Mouse (Mus musculus) liver, postnatal 0 days (tissue): ENCODE measurements around the gene Nptx2. TPM values are rescaled to one million over a fixed set of nuclear protein-coding genes. Genes with fewer than 3 reads are reported as not detected.

Experiments
- ATAC-seq: fragments of 200-750 bp; cut with Nextera tagmentation; 2 replicates; pipeline ENCODE4 v1.8.0; 2017; ENCODE audit warnings: mild to moderate bottlenecking, moderate library complexity
- DNase-seq: peaks from one replicate; pipeline ENCODE4 v3.0.0-alpha.2; 2016
- H3K27ac ChIP-seq: fragments of 300-500 bp; sonication (generic); 2 replicates; pipeline ENCODE4 v1.5.1; 2014; ENCODE audit warnings: antibody characterized with exemption, moderate library complexity, mild to moderate bottlenecking, low read depth
- H3K27me3 ChIP-seq: fragments of 300-500 bp; sonication (generic); 2 replicates; pipeline ENCODE4 v1.6.1; 2014; ENCODE audit warnings: low read length, control low read depth, mixed read lengths; ENCODE audit not compliant: insufficient read depth
- H3K36me3 ChIP-seq: fragments of 300-500 bp; sonication (generic); replicated peaks from 2 replicates; pipeline ENCODE4 v1.6.1; 2014; ENCODE audit warnings: mild to moderate bottlenecking, control low read depth, low read length, moderate library complexity, mixed read lengths; ENCODE audit not compliant: insufficient read depth
- H3K4me1 ChIP-seq: fragments of 300-500 bp; sonication (generic); 2 replicates; pipeline ENCODE4 v1.6.1; 2014; ENCODE audit warnings: antibody characterized with exemption, mild to moderate bottlenecking, control low read depth; ENCODE audit not compliant: insufficient read depth
- H3K4me2 ChIP-seq: fragments of 300-500 bp; sonication (generic); 2 replicates; pipeline ENCODE4 v1.6.1; 2014; ENCODE audit warnings: low read depth, mild to moderate bottlenecking, low read length, moderate library complexity, mixed read lengths
- H3K4me3 ChIP-seq: fragments of 300-500 bp; sonication (generic); 2 replicates; pipeline ENCODE4 v1.5.1; 2014; ENCODE audit warnings: low read depth, low read length
- H3K9ac ChIP-seq: fragments of 300-500 bp; sonication (generic); replicated peaks from 2 replicates; pipeline ENCODE4 v1.6.1; 2014; ENCODE audit warnings: mild to moderate bottlenecking, moderate library complexity
- H3K9me3 ChIP-seq: fragments of 300-500 bp; sonication (generic); 2 replicates; pipeline ENCODE4 v1.6.1; 2016; ENCODE audit warnings: mild to moderate bottlenecking, control low read depth, low read length, mixed read lengths
- CTCF ChIP-seq: sonication (generic); IDR thresholded peaks from 2 replicates; pipeline ENCODE4 v1.5.1; 2016; ENCODE audit warnings: antibody characterized with exemption, low read depth
- EP300 ChIP-seq: IDR thresholded peaks from 2 replicates; pipeline ENCODE4 v1.6.1; 2016; ENCODE audit warnings: antibody characterized with exemption, low read depth, mild to moderate bottlenecking
- WGBS: fragments of 180-500 bp; shearing (Covaris S2); extraction: QIAGEN DNeasy Blood & Tissue Kit; methylation state at CpG from one replicate; pipeline ENCODE4 v1.1.7; 2014; ENCODE audit not compliant: insufficient replicate concordance; 5-methylcytosine and 5-hydroxymethylcytosine counted together
- polyA plus RNA-seq: library from polyadenylated mRNA; unstranded; fragments of >200 nt; fragmentation: Nextera tagmentation; extraction: Ambion mirVana; gene quantifications from 2 replicates; pipeline ENCODE4 v1.2.1, GENCODE M21; 2015

The Nptx2 gene
- polyA plus RNA-seq, 1 experiment from 2014 or later, result not detected

DNA sequence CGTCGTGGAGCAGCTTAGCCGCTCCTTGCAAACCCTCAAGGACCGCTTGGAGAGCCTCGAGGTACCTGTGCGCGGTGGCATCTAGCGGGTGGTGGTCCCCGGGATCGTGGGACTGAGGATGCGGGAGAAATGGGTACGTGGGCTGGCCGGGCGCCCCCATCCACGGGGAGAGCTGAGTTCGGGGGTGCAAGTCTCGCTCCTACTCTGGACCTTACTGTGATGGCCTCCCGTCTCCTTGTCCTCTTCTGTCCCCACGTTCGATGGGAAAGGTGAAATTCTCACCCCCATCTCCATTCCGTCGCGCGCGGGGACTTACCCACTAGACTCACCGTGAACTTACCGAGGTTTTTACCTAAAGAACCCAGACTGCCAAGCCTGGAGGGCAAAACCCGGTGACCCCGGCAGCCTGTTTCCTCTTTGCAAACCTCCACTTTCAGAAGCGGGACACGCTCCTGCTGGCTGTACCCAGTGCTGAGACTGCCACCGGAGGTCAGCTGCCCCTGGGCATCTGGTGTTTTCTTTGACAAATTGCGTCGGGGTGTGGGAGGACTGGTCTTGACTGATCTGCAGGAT is 807 bp downstream of the Nptx2 start:
- peaks cover 42% of the 10 kb centered on the region for H3K27me3 ChIP-seq
- no peak overlapping the region for H3K27ac ChIP-seq
- 8% methylated on average over 33 of the region's 34 CpGs for WGBS
- H3K4me1 ChIP-seq, result no peaks in the 10 kb centered on the region
- H3K4me3 ChIP-seq, result no peak overlapping the region
- no peak for DNase-seq
- H3K9ac ChIP-seq, result no peak overlapping the region
- ATAC-seq, result no peak
- TF ChIP-seq CTCF, result no peak
- no peak for TF ChIP-seq EP300
- H3K9me3 ChIP-seq, result no peaks in the 10 kb centered on the region
- no peaks in the 10 kb centered on the region for H3K36me3 ChIP-seq
- no peak overlapping the region for H3K4me2 ChIP-seq

- TF ChIP-seq CTCF, result no peak
- TF ChIP-seq EP300, result no peak
- Histone ChIP-seq H3K9ac (no peak overlapping the region), H3K27ac (no peak overlapping the region), H3K36me3 (no peaks in the 10 kb centered on the region), H3K4me1 (no peaks in the 10 kb centered on the region), H3K4me2 (no peak overlapping the region), H3K9me3 (no peaks in the 10 kb centered on the region), H3K4me3 (no peak overlapping the region), H3K27me3 (peaks cover 42% of the 10 kb centered on the region)
- DNase-seq (no peak), ATAC-seq (no peak)
- 18% methylated on average over 9 of the region's 9 CpGs for WGBS
Observed at GRCm38 (mm10) chr5:144547333-144547878, 1.7 kb downstream of the Nptx2 start.

DNA sequence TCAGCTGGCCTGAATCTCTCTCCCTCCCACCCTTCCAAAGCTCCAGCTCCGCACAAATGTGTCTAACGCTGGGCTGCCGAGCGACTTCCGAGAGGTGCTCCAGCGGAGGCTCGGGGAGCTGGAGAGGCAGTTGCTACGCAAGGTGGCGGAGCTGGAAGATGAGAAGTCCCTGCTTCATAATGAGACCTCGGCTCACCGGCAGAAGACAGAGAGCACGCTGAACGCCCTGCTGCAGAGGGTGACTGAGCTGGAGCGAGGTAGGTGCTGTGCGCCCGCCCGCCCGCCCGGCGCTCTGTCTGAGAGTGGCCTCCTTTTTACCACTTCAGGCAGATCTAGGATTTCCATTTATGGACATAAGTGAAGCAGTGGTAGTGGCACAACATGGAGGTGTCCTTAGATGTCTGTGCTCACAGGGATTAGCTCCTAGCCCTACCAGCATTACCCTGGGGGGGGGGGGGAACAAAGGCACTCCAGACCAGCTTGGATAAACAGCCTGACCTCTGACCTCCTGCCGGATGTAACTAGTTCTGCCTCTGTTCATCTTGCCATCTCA is 2.5 kb downstream of the Nptx2 start:
- Histone ChIP-seq H3K36me3 (no peaks in the 10 kb centered on the region), H3K9me3 (no peaks in the 10 kb centered on the region), H3K9ac (no peak overlapping the region), H3K4me3 (no peak overlapping the region), H3K4me1 (no peaks in the 10 kb centered on the region), H3K27me3 (peaks cover 42% of the 10 kb centered on the region), H3K27ac (no peak overlapping the region), H3K4me2 (no peak overlapping the region)
- 14% methylated on average over 21 of the region's 21 CpGs for WGBS
- TF ChIP-seq CTCF, result no peak
- no peak for TF ChIP-seq EP300
- DNase-seq, result no peak
- ATAC-seq, result no peak

DNA sequence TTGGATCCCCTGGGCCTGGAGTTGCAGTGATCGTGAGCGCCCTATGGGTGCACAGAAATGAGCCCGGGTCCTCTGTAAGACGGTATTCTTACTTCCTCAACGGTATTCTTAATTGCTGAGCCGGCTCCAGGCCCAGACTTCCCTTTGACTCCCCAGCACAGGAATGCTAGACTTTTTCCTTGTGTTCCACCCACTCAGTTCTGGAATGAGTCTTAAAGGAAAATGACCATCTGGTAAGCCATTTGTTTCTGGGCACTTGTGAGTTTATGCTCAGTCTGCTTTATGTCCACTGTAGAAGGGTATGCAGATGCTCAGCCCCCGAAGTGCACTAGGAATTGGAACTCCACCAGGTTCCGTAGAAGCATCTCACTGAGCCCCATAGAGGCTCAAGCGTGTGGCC is 4.3 kb downstream of the Nptx2 start:
- Histone ChIP-seq H3K27me3 (peaks cover 39% of the 10 kb centered on the region), H3K4me1 (no peaks in the 10 kb centered on the region), H3K4me3 (no peak overlapping the region), H3K9me3 (no peaks in the 10 kb centered on the region), H3K4me2 (no peak overlapping the region), H3K27ac (no peak overlapping the region), H3K9ac (no peak overlapping the region), H3K36me3 (no peaks in the 10 kb centered on the region)
- ATAC-seq (no peak), DNase-seq (no peak)
- TF ChIP-seq CTCF, result no peak
- TF ChIP-seq EP300, result no peak
- 79% methylated on average over 9 of the region's 9 CpGs for WGBS

GRCm38 (mm10) chr5:144550622-144551137 is 5.0 kb downstream of the Nptx2 start:
- no peak overlapping the region for H3K9ac ChIP-seq
- H3K9me3 ChIP-seq, result no peaks in the 10 kb centered on the region
- H3K27ac ChIP-seq, result no peak overlapping the region
- H3K27me3 ChIP-seq, result peaks cover 32% of the 10 kb centered on the region
- ATAC-seq, result no peak
- no peak overlapping the region for H3K4me3 ChIP-seq
- WGBS, result 49% methylated on average over 5 of the region's 5 CpGs
- TF ChIP-seq EP300 (no peak), CTCF (no peak)
- H3K36me3 ChIP-seq, result no peaks in the 10 kb centered on the region
- H3K4me2 ChIP-seq, result no peak overlapping the region
- DNase-seq, result no peak
- H3K4me1 ChIP-seq, result no peaks in the 10 kb centered on the region

- Histone ChIP-seq H3K27me3 (no peaks in the 10 kb centered on the region), H3K4me3 (no peak overlapping the region), H3K36me3 (no peaks in the 10 kb centered on the region), H3K4me1 (no peaks in the 10 kb centered on the region), H3K9me3 (no peaks in the 10 kb centered on the region), H3K4me2 (no peak overlapping the region), H3K9ac (no peak overlapping the region), H3K27ac (no peak overlapping the region)
- 49% methylated on average over 6 of the region's 10 CpGs for WGBS
- DNase-seq (no peak), ATAC-seq (no peak)
- TF ChIP-seq EP300 (no peak), CTCF (no peak)
Observed at GRCm38 (mm10) chr5:144556710-144557109, 11.0 kb downstream of the Nptx2 start.
